Mouse (Mus musculus) T-helper 2 cell (primary cell): Measurements from ENCODE around the gene Rem2.

ENCODE experiments used
- in situ Hi-C: fragments of 300-600 bp; cut with MboI, MseI; formaldehyde crosslinking; loops from one replicate; pipeline ENCODE4 v1.15.1; 2025; ENCODE audit warnings: high pct_unique_total_duplicates

The Rem2 gene

GRCm38 (mm10) chr14:54443712-54444618, 31.9 kb upstream of the Rem2 start:
- in situ Hi-C loops: no loop called here

- in situ Hi-C loops: no loop called here
Measured at GRCm38 (mm10) chr14:54445476-54445875, 30.4 kb upstream of the Rem2 start.

- in situ Hi-C loops: no loop called here
Measured at GRCm38 (mm10) chr14:54453566-54453965, 22.3 kb upstream of the Rem2 start.

- in situ Hi-C loops: no loop called here
Measured at GRCm38 (mm10) chr14:54454669-54455528, 21.0 kb upstream of the Rem2 start.

GRCm38 (mm10) chr14:54457907-54458569, 17.9 kb upstream of the Rem2 start:
- in situ Hi-C loops: no loop called here

- in situ Hi-C loops: no loop called here
Measured at GRCm38 (mm10) chr14:54462146-54462545, 13.8 kb upstream of the Rem2 start.

GRCm38 (mm10) chr14:54463108-54463958, 12.6 kb upstream of the Rem2 start:
- in situ Hi-C loops: no loop called here

GRCm38 (mm10) chr14:54463959-54464292, 12.0 kb upstream of the Rem2 start, which contains the start of gene Lrp10:
TSS of gene Lrp10 (plus strand) at chr14:54464137.
- in situ Hi-C loops: no loop called here

- in situ Hi-C loops: no loop called here
Measured at GRCm38 (mm10) chr14:54464293-54465005, 11.5 kb upstream of the Rem2 start.

GRCm38 (mm10) chr14:54471467-54471866, 4.4 kb upstream of the Rem2 start:
- in situ Hi-C loops: no loop called here

- in situ Hi-C loops: no loop called here
Measured at GRCm38 (mm10) chr14:54472671-54473070, 3.2 kb upstream of the Rem2 start.

GRCm38 (mm10) chr14:54474744-54475143, 1.2 kb upstream of the Rem2 start:
- in situ Hi-C loops: no loop called here

GRCm38 (mm10) chr14:54477172-54477909, 1.4 kb downstream of the Rem2 start:
- in situ Hi-C loops: no loop called here

GRCm38 (mm10) chr14:54479451-54479920, 3.6 kb downstream of the Rem2 start:
- in situ Hi-C loops: no loop called here

GRCm38 (mm10) chr14:54480673-54481072, 4.8 kb downstream of the Rem2 start:
- in situ Hi-C loops: no loop called here

GRCm38 (mm10) chr14:54481402-54481801, 5.5 kb downstream of the Rem2 start:
- in situ Hi-C loops: no loop called here

- in situ Hi-C loops: no loop called here
Measured at GRCm38 (mm10) chr14:54482498-54482897, 6.6 kb downstream of the Rem2 start.

GRCm38 (mm10) chr14:54485899-54486298, 10.0 kb downstream of the Rem2 start:
- in situ Hi-C loops: no loop called here

- in situ Hi-C loops: no loop called here
Measured at GRCm38 (mm10) chr14:54487732-54488131, 11.8 kb downstream of the Rem2 start.

GRCm38 (mm10) chr14:54488350-54488749, 12.4 kb downstream of the Rem2 start:
- in situ Hi-C loops: no loop called here
